Mouse (Mus musculus) MEL (cell line): Measurements from ENCODE around the gene Manf. TPM values are rescaled to one million over a fixed set of nuclear protein-coding genes. Genes with fewer than 3 reads are reported as not detected.

ENCODE experiments used
- DNase-seq: peaks from one replicate; pipeline ENCODE4 v3.0.0; 2011; ENCODE audit warnings: low read depth, low spot score
- H3K27ac ChIP-seq: 2 replicates; pipeline ENCODE4 v1.5.1; 2012; ENCODE audit warnings: low read depth, mild to moderate bottlenecking, control low read depth, low read length, moderate library complexity; ENCODE audit not compliant: control insufficient read depth
- H3K27me3 ChIP-seq, 2 experiments: fragments of 150-350 bp in 1 of 2; sonication (generic) in 1 of 2; 2 replicates each; pipeline ENCODE4 v1.6.1; 2012; ENCODE audit warnings: low read length in 2 of 2, mild to moderate bottlenecking in 2 of 2, improper control_type of control experiment in 1 of 2, moderate library complexity in 1 of 2; ENCODE audit not compliant: insufficient read depth in 2 of 2, control insufficient read depth in 1 of 2
- H3K36me3 ChIP-seq, 2 experiments: 2 replicates each; pipeline ENCODE4 v1.6.1; 2012 to 2014; ENCODE audit warnings: low read length in 2 of 2, improper control_type of control experiment in 1 of 2, inconsistent platforms in 1 of 2, mild to moderate bottlenecking in 1 of 2; ENCODE audit not compliant: insufficient read depth in 2 of 2, control insufficient read depth in 1 of 2
- H3K4me1 ChIP-seq, 2 experiments: fragments of 150-350 bp in 1 of 2; sonication (generic) in 1 of 2; 2 replicates each; pipeline ENCODE4 v1.6.1; 2012; ENCODE audit warnings: low read length in 2 of 2, improper control_type of control experiment in 1 of 2, mild to moderate bottlenecking in 1 of 2; ENCODE audit not compliant: insufficient read depth in 2 of 2, control insufficient read depth in 1 of 2
- H3K4me3 ChIP-seq, 2 experiments: fragments of 150-350 bp in 1 of 2; sonication (generic) in 1 of 2; 2 replicates each; pipeline ENCODE4 v1.5.1; 2012; ENCODE audit warnings: low read depth in 2 of 2, low read length in 2 of 2, mild to moderate bottlenecking in 2 of 2, moderate library complexity in 2 of 2, control low read depth in 1 of 2, improper control_type of control experiment in 1 of 2; ENCODE audit not compliant: control insufficient read depth in 1 of 2, insufficient read depth in 1 of 2
- H3K79me2 ChIP-seq: 2 replicates; pipeline ENCODE4 v1.6.1; 2012; ENCODE audit warnings: mild to moderate bottlenecking, low read length, moderate library complexity; ENCODE audit not compliant: control insufficient read depth, poor library complexity, insufficient read depth
- H3K9ac ChIP-seq: 2 replicates; pipeline ENCODE4 v1.6.1; 2012; ENCODE audit warnings: low read depth, mild to moderate bottlenecking, control low read depth, low read length, moderate library complexity; ENCODE audit not compliant: control insufficient read depth, poor library complexity, severe bottlenecking
- H3K9me3 ChIP-seq: fragments of 150-350 bp; sonication (generic); replicated peaks from 2 replicates; pipeline ENCODE4 v1.6.1; 2012; ENCODE audit warnings: mild to moderate bottlenecking, low read length, improper control_type of control experiment, moderate library complexity; ENCODE audit not compliant: insufficient read depth
- BHLHE40 ChIP-seq: IDR thresholded peaks from 2 replicates; pipeline ENCODE4 v1.6.1; 2012; ENCODE audit warnings: low read depth, mild to moderate bottlenecking, inconsistent platforms, low read length, improper control_type of control experiment, borderline replicate concordance
- EP300 ChIP-seq, 2 experiments: IDR thresholded peaks; 2 replicates each; pipeline ENCODE4 v1.6.1; 2011; ENCODE audit warnings: improper control_type of control experiment in 2 of 2, low read length in 2 of 2, low read depth in 1 of 2, mild to moderate bottlenecking in 1 of 2
- ETS1 ChIP-seq: IDR thresholded peaks from 2 replicates; pipeline ENCODE4 v1.6.1; 2012; ENCODE audit warnings: low read depth, mild to moderate bottlenecking, inconsistent platforms, low read length, improper control_type of control experiment, moderate library complexity
- KAT2A ChIP-seq: conservative IDR thresholded peaks from 2 replicates; pipeline ENCODE4 v1.6.1; 2012; ENCODE audit warnings: low read depth, low read length, improper control_type of control experiment, inconsistent platforms
- MAFK ChIP-seq: IDR thresholded peaks from 2 replicates; pipeline ENCODE4 v1.6.1; 2011; ENCODE audit warnings: low read depth, mild to moderate bottlenecking, low read length, improper control_type of control experiment, borderline replicate concordance
- MAX ChIP-seq: IDR thresholded peaks from 2 replicates; pipeline ENCODE4 v1.6.1; 2011; ENCODE audit warnings: low read length, improper control_type of control experiment
- MYB ChIP-seq: IDR thresholded peaks from 2 replicates; pipeline ENCODE4 v1.6.1; 2011; ENCODE audit warnings: mild to moderate bottlenecking, low read depth, low read length, improper control_type of control experiment
- MYC ChIP-seq: IDR thresholded peaks from 2 replicates; pipeline ENCODE4 v1.6.1; 2011; ENCODE audit warnings: low read depth, mild to moderate bottlenecking, low read length, improper control_type of control experiment, moderate library complexity
- NELFE ChIP-seq: IDR thresholded peaks from 2 replicates; pipeline ENCODE4 v1.6.1; 2011; ENCODE audit warnings: low read depth, low read length, improper control_type of control experiment
- POLR2AphosphoS2 ChIP-seq: IDR thresholded peaks from 2 replicates; pipeline ENCODE4 v1.6.1; 2011; ENCODE audit warnings: low read length, improper control_type of control experiment
- POLR2AphosphoS5 ChIP-seq: IDR thresholded peaks from 2 replicates; pipeline ENCODE4 v1.6.1; 2012; ENCODE audit warnings: low read depth, borderline replicate concordance, mild to moderate bottlenecking, inconsistent platforms, low read length, moderate library complexity, mixed read lengths
- RAD21 ChIP-seq: IDR thresholded peaks from 2 replicates; pipeline ENCODE4 v1.6.1; 2011; ENCODE audit warnings: mild to moderate bottlenecking, low read depth, low read length, improper control_type of control experiment
- polyA plus RNA-seq, 2 experiments: library from polyadenylated mRNA; stranded (reverse) in 1 of 2; unstranded in 1 of 2; fragments of >175 nt in 1 of 2; fragments of >200 nt in 1 of 2; gene quantifications; 2 replicates each; pipeline versions ENCODE4 v1.2.1 to v1.2.4; 2012; ENCODE audit warnings: low replicate concordance in 2 of 2, low read depth in 1 of 2; ENCODE audit not compliant: insufficient read length in 2 of 2, insufficient read depth in 1 of 2, missing spikeins in 1 of 2
- total RNA-seq: library from RNA; depleted of rRNA; stranded (reverse); fragments of 300-350 nt; gene quantifications from 2 replicates; pipeline ENCODE4 v1.2.3, GENCODE M21; 2012

The Manf gene
- total and polyA plus RNA-seq, 3 experiments = 289 to 316 TPM; not detected in 1

GRCm38 (mm10) chr9:106892552-106892875 lies 735 bp upstream of the Manf start:
- peak overlapping the region; percentile 81 for H3K9ac ChIP-seq
- H3K36me3 ChIP-seq = peaks cover 3 to 26% of the 10 kb centered on the region in 2 experiments
- TF ChIP-seq POLR2AphosphoS5 (0 out of 2 replicates have a peak, but pooled peaks have one; percentile 23), RAD21 (no peak)
- TF ChIP-seq, all 39 proteins: peak for 1
- no peak for DNase-seq
- Histone ChIP-seq H3K4me1 (peaks cover 6 to 24% of the 10 kb centered on the region in 2 experiments; a peak in 3 of 4 replicates), H3K4me3 (peak overlapping the region; percentile 67 to 89), H3K9me3 (no peaks in the 10 kb centered on the region), H3K79me2 (peaks cover 27% of the 10 kb centered on the region), H3K27ac (peak overlapping the region; percentile 86), H3K27me3 (peaks cover 3 to 4% of the 10 kb centered on the region in 2 experiments; a peak in 2 of 4 replicates)

- Histone ChIP-seq H3K27ac (peak overlapping the region; percentile 54), H3K9ac (peak overlapping the region; percentile 87), H3K36me3 (peaks cover 3 to 26% of the 10 kb centered on the region in 2 experiments), H3K79me2 (peaks cover 32% of the 10 kb centered on the region), H3K9me3 (no peaks in the 10 kb centered on the region), H3K27me3 (0 out of 4 replicates have a peak, but pooled peaks cover 0 to under 1% of the 10 kb centered on the region in 2 experiments), H3K4me1 (peaks cover 6 to 24% of the 10 kb centered on the region in 2 experiments; a peak in 3 of 4 replicates), H3K4me3 (peak overlapping the region; percentile 95 to 96)
- TF ChIP-seq MYC (peak; percentile 47; the same call in 1 of the 2 replicates), ETS1 (0 out of 2 replicates have a peak, but pooled peaks have one; percentile 2), BHLHE40 (no peak), EP300 (IDR thresholded peaks at IDR 0.05; ENCODE audit: low read depth in 1 of 2, low read length in 2 of 2) (no peak), POLR2AphosphoS2 (no peak), KAT2A (no peak), MAX (0 out of 2 replicates have a peak, but pooled peaks have one; percentile 44), MAFK (no peak), MYB (no peak)
- DNase-seq = peak; percentile 61
These were observed 438 bp downstream of the Manf start for GRCm38 (mm10) chr9:106891341-106891741.

- peaks cover 6 to 26% of the 10 kb centered on the region in 2 experiments for H3K4me1 ChIP-seq
These were observed 1.1 kb downstream of the Manf start for GRCm38 (mm10) chr9:106890496-106891240.

More at GRCm38 (mm10) chr9:106890496-106891240, 1.1 kb downstream of the Manf start:
- Histone ChIP-seq H3K9me3 (no peaks in the 10 kb centered on the region), H3K9ac (peak overlapping the region; percentile 87), H3K4me3 (peak overlapping the region; percentile 95 to 96), H3K27me3 (no peaks in the 10 kb centered on the region), H3K27ac (no peak overlapping the region; the same call in 1 of the 2 replicates), H3K79me2 (peaks cover 39% of the 10 kb centered on the region), H3K36me3 (peaks cover 3 to 26% of the 10 kb centered on the region in 2 experiments)
- no peak for TF ChIP-seq NELFE
- TF ChIP-seq MAX = 0 out of 2 replicates have a peak, but pooled peaks have one; percentile 2
- no peak for DNase-seq
